In genomic region chr5:144189950-144190583, GRCm38 (mm10) we compare ENCODE assay signal across 8 mouse cellular contexts. TPM values are rescaled to one million over a fixed set of nuclear protein-coding genes. Genes with fewer than 3 reads are reported as not detected.
A peak's percentile ranks its signal among the peaks of the same experiment; 100 is the strongest.
DNase-seq lines count a peak whose midpoint lies in the region; ATAC-seq and TF ChIP-seq lines count a peak whose summit lies in the region.

TSS of gene Bhlha15 (plus strand) at chr5:144190286.

- peak within 1 kb of the TSS; percentile 22 for H3K27ac ChIP-seq in MEL (ENCODE audit: control insufficient read depth, low read depth, low read length)
- H3K27ac ChIP-seq in heart, embryonic 11.5 days (ENCODE audit: low read depth, low read length): no peak within 1 kb of the TSS
- no peak within 1 kb of the TSS for H3K27ac ChIP-seq in kidney, embryonic 14.5 days (ENCODE audit: low read depth, low read length)
- no peak within 1 kb of the TSS for H3K27ac ChIP-seq in lung, postnatal 0 days (ENCODE audit: low read length)

- no peak for TF ChIP-seq EP300 in MEL (IDR thresholded peaks at IDR 0.05; ENCODE audit: low read depth in 1 of 2, low read length in 2 of 2)
- no peak for TF ChIP-seq EP300 in lung, postnatal 0 days (IDR thresholded peaks at IDR 0.05)

- WGBS in heart, embryonic 11.5 days (ENCODE audit: insufficient replicate concordance): 3% methylated on average over 19 of the region's 26 CpGs
- WGBS in kidney, embryonic 14.5 days: 2% methylated on average over 23 of the region's 26 CpGs
- WGBS in lung, postnatal 0 days: 7% methylated on average over 19 of the region's 26 CpGs

- no peaks in the 10 kb centered on the region for H3K27me3 ChIP-seq in MEL (ENCODE audit: control insufficient read depth in 1 of 2, insufficient read depth in 2 of 2, low read length in 2 of 2)
- no peaks in the 10 kb centered on the region for H3K27me3 ChIP-seq in heart, embryonic 11.5 days (ENCODE audit: control insufficient read depth, insufficient read depth, low read length)
- H3K27me3 ChIP-seq in kidney, embryonic 14.5 days (ENCODE audit: control insufficient read depth, insufficient read depth, low read length): no peaks in the 10 kb centered on the region
- H3K27me3 ChIP-seq in lung, postnatal 0 days (replicated peaks; ENCODE audit: insufficient read depth, low read length): no peaks in the 10 kb centered on the region

- peak in 1 of 2 experiments; percentile 25; a peak in 1 of 4 replicates for TF ChIP-seq POLR2A in MEL (IDR thresholded peaks at IDR 0.05; ENCODE audit: control insufficient read depth in 1 of 2, insufficient read depth in 1 of 2, low read depth in 1 of 2, low read length in 2 of 2, poor library complexity in 1 of 2)
- no peak for TF ChIP-seq POLR2A in brain, embryonic 14.5 days (IDR thresholded peaks at IDR 0.05; ENCODE audit: borderline replicate concordance, extremely low read depth, insufficient read depth, insufficient read length, poor library complexity, severe bottlenecking)

- DNase-seq in MEL (ENCODE audit: low read depth, low spot score): peak; percentile 86
- DNase-seq in brain, embryonic 14.5 days (ENCODE audit: low read depth): peak; percentile 53
- peak; percentile 80 for DNase-seq in lung, postnatal 0 days (ENCODE audit: low spot score)
- DNase-seq in retina, postnatal 1 day: peak; percentile 75
- DNase-seq in layer of hippocampus, adult 9-10 months (ENCODE audit: low spot score): no peak
- no peak for DNase-seq in cerebellum, postnatal 4 days (ENCODE audit: low spot score in 2 of 2)

- ATAC-seq in heart, embryonic 11.5 days (replicated peaks; ENCODE audit: insufficient number of reproducible peaks, low FRiP score, low TSS enrichment): peak; percentile 44
- ATAC-seq in kidney, embryonic 14.5 days (ENCODE audit: low FRiP score, low TSS enrichment): peak; percentile 69
- ATAC-seq in lung, postnatal 0 days: peak; percentile 78

- no peaks in the 10 kb centered on the region for H3K9me3 ChIP-seq in MEL (replicated peaks; ENCODE audit: insufficient read depth, low read length)
- no peaks in the 10 kb centered on the region for H3K9me3 ChIP-seq in heart, embryonic 11.5 days (replicated peaks; ENCODE audit: control insufficient read depth, low read length)
- H3K9me3 ChIP-seq in kidney, embryonic 14.5 days (ENCODE audit: control insufficient read depth, low read length): no peaks in the 10 kb centered on the region
- no peaks in the 10 kb centered on the region for H3K9me3 ChIP-seq in lung, postnatal 0 days (ENCODE audit: low read length)

- peak within 1 kb of the TSS; percentile 66 to 67 for H3K4me3 ChIP-seq in MEL (ENCODE audit: control insufficient read depth in 1 of 2, insufficient read depth in 1 of 2, low read depth in 2 of 2, low read length in 2 of 2)
- peak within 1 kb of the TSS; percentile 33 for H3K4me3 ChIP-seq in heart, embryonic 11.5 days (ENCODE audit: low read depth, low read length)
- peak within 1 kb of the TSS; percentile 27 for H3K4me3 ChIP-seq in kidney, embryonic 14.5 days (ENCODE audit: low read length)
- H3K4me3 ChIP-seq in lung, postnatal 0 days (ENCODE audit: low read depth, low read length): no peak within 1 kb of the TSS

- H3K36me3 ChIP-seq in MEL (ENCODE audit: control insufficient read depth in 1 of 2, insufficient read depth in 2 of 2, low read length in 2 of 2): no peaks in the 10 kb centered on the region; a peak in 2 of 4 replicates
- H3K36me3 ChIP-seq in heart, embryonic 11.5 days (ENCODE audit: control insufficient read depth, insufficient read depth, low read length): peaks cover 3% of the 10 kb centered on the region; the same call in 1 of the 2 replicates
- peaks cover 2% of the 10 kb centered on the region; the same call in 1 of the 2 replicates for H3K36me3 ChIP-seq in kidney, embryonic 14.5 days (ENCODE audit: control insufficient read depth, insufficient read depth, low read length)
- no peaks in the 10 kb centered on the region for H3K36me3 ChIP-seq in lung, postnatal 0 days (ENCODE audit: insufficient read depth, low read length)

- H3K4me2 ChIP-seq in heart, embryonic 11.5 days: peak within 1 kb of the TSS; percentile 69
- H3K4me2 ChIP-seq in kidney, embryonic 14.5 days (replicated peaks; ENCODE audit: low read depth, low read length): peak within 1 kb of the TSS; percentile 59
- H3K4me2 ChIP-seq in lung, postnatal 0 days (replicated peaks; ENCODE audit: low read depth, low read length): peak within 1 kb of the TSS; percentile 46

- no peak for TF ChIP-seq RAD21 in MEL (IDR thresholded peaks at IDR 0.05; ENCODE audit: low read depth, low read length)

- H3K4me1 ChIP-seq in MEL (ENCODE audit: control insufficient read depth in 1 of 2, insufficient read depth in 2 of 2, low read length in 2 of 2): peaks cover 0 to 3% of the 10 kb centered on the region in 2 experiments; a peak in 2 of 4 replicates
- peaks cover 23% of the 10 kb centered on the region for H3K4me1 ChIP-seq in heart, embryonic 11.5 days (ENCODE audit: control insufficient read depth, insufficient read depth, low read length)
- peaks cover 6% of the 10 kb centered on the region; the same call in 1 of the 2 replicates for H3K4me1 ChIP-seq in kidney, embryonic 14.5 days (ENCODE audit: control insufficient read depth, insufficient read depth, low read length)
- peaks cover 4% of the 10 kb centered on the region; the same call in 1 of the 2 replicates for H3K4me1 ChIP-seq in lung, postnatal 0 days (ENCODE audit: insufficient read depth, low read depth, low read length)

- no peaks in the 10 kb centered on the region for H3K79me2 ChIP-seq in MEL (ENCODE audit: control insufficient read depth, insufficient read depth, low read length, poor library complexity)

- H3K9ac ChIP-seq in MEL (ENCODE audit: control insufficient read depth, low read depth, low read length, poor library complexity, severe bottlenecking): peak within 1 kb of the TSS; percentile 75
- peak within 1 kb of the TSS; percentile 7 for H3K9ac ChIP-seq in heart, embryonic 11.5 days (ENCODE audit: low read depth, low read length)
- H3K9ac ChIP-seq in kidney, embryonic 14.5 days (ENCODE audit: low read depth, low read length): no peak within 1 kb of the TSS
- H3K9ac ChIP-seq in lung, postnatal 0 days (replicated peaks; ENCODE audit: low read depth): no peak within 1 kb of the TSS

- TF ChIP-seq CTCF in MEL (IDR thresholded peaks at IDR 0.05 in 2 of 3, conservative IDR thresholded peaks at IDR 0.05 in 1 of 3; ENCODE audit: control insufficient read depth in 1 of 3, insufficient read depth in 1 of 3, low read depth in 2 of 3, low read length in 3 of 3, poor library complexity in 1 of 3, severe bottlenecking in 1 of 3): no peak
- no peak for TF ChIP-seq CTCF in brain, embryonic 14.5 days (IDR thresholded peaks at IDR 0.05; ENCODE audit: borderline replicate concordance, extremely low read depth, insufficient read depth, insufficient read length)
- TF ChIP-seq CTCF in lung, postnatal 0 days (IDR thresholded peaks at IDR 0.05): no peak

TF ChIP-seq in MEL, 35 proteins besides CTCF, POLR2A, EP300 and RAD21 (continues in another document):
- no peak for TF ChIP-seq MEF2A (IDR thresholded peaks at IDR 0.05; ENCODE audit: extremely low read depth, insufficient replicate concordance, low read depth, low read length, poor library complexity, severe bottlenecking)
- no peak for TF ChIP-seq UBTF (IDR thresholded peaks at IDR 0.05; ENCODE audit: borderline replicate concordance, insufficient read depth, low read depth, low read length)
- TF ChIP-seq TCF12 (IDR thresholded peaks at IDR 0.05; ENCODE audit: low read depth, low read length): 0 out of 2 replicates have a peak, but pooled peaks have one; percentile 25
- TF ChIP-seq ETS1 (IDR thresholded peaks at IDR 0.05; ENCODE audit: low read depth, low read length): no peak
- peak; percentile 16; the same call in 1 of the 2 replicates for TF ChIP-seq TAL1 (IDR thresholded peaks at IDR 0.05; ENCODE audit: low read length)
- no peak for TF ChIP-seq POLR2AphosphoS5 (IDR thresholded peaks at IDR 0.05; ENCODE audit: borderline replicate concordance, low read depth, low read length)
- no peak for TF ChIP-seq GABPA (IDR thresholded peaks at IDR 0.05; ENCODE audit: low read depth, low read length)
- no peak for TF ChIP-seq POLR2AphosphoS2 (IDR thresholded peaks at IDR 0.05; ENCODE audit: low read length)
- peak; percentile 30 for TF ChIP-seq NELFE (IDR thresholded peaks at IDR 0.05; ENCODE audit: low read depth, low read length)
- TF ChIP-seq CHD2 (IDR thresholded peaks at IDR 0.05; ENCODE audit: low read length): no peak
- peak; percentile 58 for TF ChIP-seq MYC (IDR thresholded peaks at IDR 0.05; ENCODE audit: low read depth, low read length)
- TF ChIP-seq RCOR1 (IDR thresholded peaks at IDR 0.05; ENCODE audit: low read depth, low read length): no peak
- no peak for TF ChIP-seq SMC3 (IDR thresholded peaks at IDR 0.05; ENCODE audit: low read depth, low read length)
- TF ChIP-seq MXI1 (IDR thresholded peaks at IDR 0.05; ENCODE audit: low read depth, low read length): peak; percentile 91
- peak; percentile 71; the same call in 1 of the 2 replicates for TF ChIP-seq MAX (IDR thresholded peaks at IDR 0.05; ENCODE audit: low read length)
- 0 out of 2 replicates have a peak, but pooled peaks have one; percentile 21 for TF ChIP-seq NRF1 (IDR thresholded peaks at IDR 0.05; ENCODE audit: insufficient read depth, low read depth, low read length, poor library complexity, severe bottlenecking)
- no peak for TF ChIP-seq TBP (IDR thresholded peaks at IDR 0.05; ENCODE audit: low read depth, low read length)
- TF ChIP-seq ZMIZ1 (IDR thresholded peaks at IDR 0.05; ENCODE audit: low read depth, low read length): no peak
- no peak for TF ChIP-seq HCFC1 (IDR thresholded peaks at IDR 0.05; ENCODE audit: low read depth, low read length)
- no peak for TF ChIP-seq ELF1 (IDR thresholded peaks at IDR 0.05; ENCODE audit: low read depth, low read length)
- no peak for TF ChIP-seq MYB (IDR thresholded peaks at IDR 0.05; ENCODE audit: low read depth, low read length)
- no peak for TF ChIP-seq JUND (IDR thresholded peaks at IDR 0.05; ENCODE audit: low read depth, low read length)
- peak; percentile 75; the same call in 1 of the 2 replicates for TF ChIP-seq USF1 (IDR thresholded peaks at IDR 0.05; ENCODE audit: low read depth, low read length)
- no peak for TF ChIP-seq E2F4 (IDR thresholded peaks at IDR 0.05; ENCODE audit: borderline replicate concordance, low read depth, low read length)

RNA-seq across cellular contexts. Expression of gene Bhlha15, which starts in this region (rescaled TPM):
- 2.6 and 4.3 TPM in 2 replicates for total RNA-seq in MEL (2012; rRNA removed)
- polyA plus RNA-seq in MEL (2012; ENCODE audit: insufficient read depth in 1 of 2, insufficient read length in 2 of 2, low read depth in 1 of 2, low replicate concordance in 2 of 2, missing spikeins in 1 of 2): 1 to 10 TPM in 1 of 2 experiments, not detected in 1; 4.1 TPM
- 0.03 and 0.11 TPM in 2 replicates for polyA plus RNA-seq in brain, embryonic 14.5 days (2012; rRNA removed)
- 0.63 and 0.79 TPM in 2 replicates for polyA plus RNA-seq in heart, embryonic 11.5 days (2014; fragmentation: Nextera tagmentation; extraction: Ambion mirVana)
- 0.28 TPM in 1 of 2 replicates, not detected in the other for polyA plus RNA-seq in kidney, embryonic 14.5 days (2014; fragmentation: Nextera tagmentation; extraction: Ambion mirVana)
- polyA plus RNA-seq in lung, postnatal 0 days (2015; fragmentation: Nextera tagmentation; extraction: Ambion mirVana): 0.20 TPM in 1 of 2 replicates, not detected in the other

Comparison
In these comparisons a context has a peak if more than half of its experiments do, and no peak if none do; other contexts are left out.
1. Peak in DNase-seq in brain, embryonic 14.5 days; RNA of the gene not detected or under 1 TPM.
2. Peak in ATAC-seq, H3K4me3 ChIP-seq, H3K9ac ChIP-seq and H3K4me2 ChIP-seq in heart, embryonic 11.5 days; RNA of the gene not detected or under 1 TPM.
3. Peak in ATAC-seq, H3K4me3 ChIP-seq and H3K4me2 ChIP-seq in kidney, embryonic 14.5 days; RNA of the gene not detected or under 1 TPM.
4. Peak in DNase-seq, ATAC-seq and H3K4me2 ChIP-seq in lung, postnatal 0 days; RNA of the gene not detected or under 1 TPM.
5. DNase-seq: peak in MEL (single experiment) and retina, postnatal 1 day (single experiment); none in layer of hippocampus, adult 9-10 months (single experiment) and cerebellum, postnatal 4 days (0 of 2).
6. Peak in every context shown above with its lines, with median percentiles within 50 percentile points of each other: ATAC-seq and H3K4me2 ChIP-seq.